Mouse (Mus musculus) neutrophil, adult 5-6 weeks (primary cell): ENCODE results near the gene Bzw1. TPM values are rescaled to one million over a fixed set of nuclear protein-coding genes. Genes with fewer than 3 reads are reported as not detected.

Source experiments
- ATAC-seq: fragments of 151-379, 151-347 bp; 2 replicates; pipeline ENCODE4 v1.8.0; 2017; ENCODE audit warnings: mild to moderate bottlenecking, moderate TSS enrichment; ENCODE audit not compliant: insufficient number of reproducible peaks, poor library complexity, low FRiP score, severe bottlenecking; ENCODE audit errors: extremely low read depth
- total RNA-seq: library from RNA; stranded (forward); fragments of 200-1000 nt; gene quantifications from 2 replicates; pipeline ENCODE4 v1.2.3, GENCODE M21; 2017

Bzw1 gene
- total RNA-seq, 1 experiment from 2014 or later, result 104 TPM

DNA sequence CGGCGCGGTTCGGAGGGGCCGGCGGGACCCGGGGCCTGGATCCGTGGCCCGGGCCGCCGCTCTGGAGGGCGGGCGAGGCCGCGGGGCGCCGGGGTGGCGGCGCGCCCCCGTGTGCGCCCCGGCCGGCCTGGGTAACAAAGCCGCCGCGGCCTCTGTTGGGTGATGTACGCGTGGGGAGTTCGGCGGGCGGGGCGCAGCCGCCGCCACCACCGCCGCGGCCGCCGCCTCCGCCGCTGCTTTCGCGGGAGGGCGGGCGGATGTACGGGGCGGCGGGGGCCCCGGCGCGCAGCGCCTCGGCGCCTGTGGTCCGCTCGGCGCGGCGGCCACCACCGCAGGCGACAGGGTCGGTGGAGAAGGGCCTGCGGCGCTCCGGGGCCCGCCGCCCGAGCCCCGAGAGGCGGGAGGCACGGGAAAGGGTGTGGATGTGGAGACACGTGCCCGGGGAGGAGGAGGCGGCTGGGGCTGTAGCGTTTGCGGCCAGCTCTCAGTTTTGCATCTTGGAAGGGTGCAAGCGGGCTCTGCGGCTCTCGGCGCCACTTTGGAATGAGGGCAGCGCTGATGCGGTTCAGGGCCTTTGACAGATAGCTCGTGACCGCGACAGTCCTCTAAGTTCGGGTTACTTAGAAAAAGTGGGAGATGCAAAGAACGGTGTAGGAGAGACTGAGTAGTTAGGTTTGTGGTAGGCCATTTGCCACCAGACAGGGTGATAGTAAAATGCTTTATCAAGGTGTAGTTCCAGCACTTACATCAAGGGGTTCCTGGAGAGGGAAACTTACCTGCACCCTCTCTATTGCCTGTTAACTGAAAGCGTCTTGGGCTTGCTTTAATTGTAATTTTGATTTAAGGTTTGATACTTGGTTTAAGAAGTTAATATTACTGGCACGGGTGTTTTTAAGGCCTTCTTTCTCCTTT is 842 bp downstream of the Bzw1 start:
- peak; percentile 37; the same call in 1 of the 2 replicates for ATAC-seq

- ATAC-seq, result no peak
Measured at GRCm38 (mm10) chr1:58395341-58395740, 2.6 kb downstream of the Bzw1 start.

DNA sequence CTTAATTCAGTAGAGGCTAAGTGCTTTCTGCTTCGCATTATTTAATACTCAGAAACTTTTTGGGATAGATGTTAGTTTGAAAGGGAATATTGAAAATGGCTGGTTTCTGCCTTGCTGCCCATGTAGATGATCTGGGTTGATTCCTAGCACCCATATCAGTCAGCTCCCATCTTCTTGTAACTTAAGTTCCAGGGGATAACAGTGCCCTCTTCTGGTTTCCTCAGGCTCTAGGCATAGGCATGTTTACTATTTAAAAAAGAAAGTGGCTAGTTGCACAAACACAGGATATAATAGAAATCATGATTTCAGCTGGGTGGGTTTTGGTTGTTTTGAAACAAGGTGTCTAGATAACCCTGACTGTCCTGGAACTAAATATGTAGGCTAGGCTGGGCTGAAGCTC is 3.5 kb downstream of the Bzw1 start:
- no peak for ATAC-seq

- no peak for ATAC-seq
Measured at GRCm38 (mm10) chr1:58397731-58398130, 5.0 kb downstream of the Bzw1 start.

DNA sequence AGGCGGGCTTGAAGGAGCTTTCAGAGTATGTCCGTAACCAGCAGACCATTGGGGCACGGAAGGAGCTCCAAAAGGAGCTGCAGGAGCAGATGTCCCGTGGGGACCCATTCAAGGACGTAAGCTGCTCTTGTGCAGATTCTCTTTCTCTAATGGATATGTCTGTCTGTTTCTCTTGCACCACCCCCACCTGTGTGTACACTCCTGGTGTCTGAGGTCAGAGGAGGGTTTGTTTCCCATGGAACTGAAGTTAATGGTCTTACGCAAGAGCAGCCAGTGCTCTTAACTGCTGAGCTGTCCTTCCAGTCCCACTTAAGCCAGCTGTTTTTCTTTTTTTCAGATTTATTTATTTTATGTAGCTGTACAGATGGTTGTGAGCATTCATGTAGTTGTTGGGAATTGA is 8.7 kb downstream of the Bzw1 start:
- no peak for ATAC-seq

DNA sequence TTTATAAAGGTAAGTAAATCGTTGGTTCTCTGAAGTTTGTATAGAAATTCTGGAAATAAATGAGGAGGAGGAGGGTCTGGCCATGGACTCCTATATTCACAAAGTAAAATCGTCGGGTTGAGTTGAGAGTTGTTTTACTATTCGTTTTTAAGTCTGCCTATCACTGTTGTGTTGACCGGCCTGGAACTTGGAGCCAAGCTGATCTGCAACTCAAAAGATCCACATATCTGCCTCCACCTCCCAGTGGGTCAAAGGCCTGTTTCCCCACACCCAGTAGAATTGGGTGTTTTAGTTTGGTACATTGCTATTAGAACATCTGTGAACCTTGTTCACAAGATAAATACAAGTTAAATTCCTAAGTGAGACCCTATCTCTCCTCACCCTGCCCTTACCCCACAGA is 11.0 kb downstream of the Bzw1 start:
- no peak for ATAC-seq

DNA sequence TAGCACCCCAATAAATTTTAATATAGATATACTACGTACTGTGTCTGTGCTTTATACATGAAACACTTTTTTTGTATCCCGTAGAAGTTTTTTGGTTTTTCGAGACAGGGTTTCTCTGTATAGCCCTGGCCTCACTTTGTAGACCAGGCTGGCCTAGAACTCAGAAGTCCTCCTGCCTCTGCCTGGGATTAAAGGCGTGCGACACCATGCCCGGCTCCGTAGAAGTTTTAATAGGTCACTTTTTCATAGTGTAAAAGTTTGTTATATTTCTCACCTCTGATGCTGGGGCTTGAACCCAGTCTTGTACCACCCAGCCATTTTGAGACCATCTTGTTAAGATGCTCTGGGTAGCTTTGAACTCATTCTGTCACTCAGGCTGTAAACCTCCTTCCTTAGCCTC is 14.6 kb downstream of the Bzw1 start:
- no peak for ATAC-seq

DNA sequence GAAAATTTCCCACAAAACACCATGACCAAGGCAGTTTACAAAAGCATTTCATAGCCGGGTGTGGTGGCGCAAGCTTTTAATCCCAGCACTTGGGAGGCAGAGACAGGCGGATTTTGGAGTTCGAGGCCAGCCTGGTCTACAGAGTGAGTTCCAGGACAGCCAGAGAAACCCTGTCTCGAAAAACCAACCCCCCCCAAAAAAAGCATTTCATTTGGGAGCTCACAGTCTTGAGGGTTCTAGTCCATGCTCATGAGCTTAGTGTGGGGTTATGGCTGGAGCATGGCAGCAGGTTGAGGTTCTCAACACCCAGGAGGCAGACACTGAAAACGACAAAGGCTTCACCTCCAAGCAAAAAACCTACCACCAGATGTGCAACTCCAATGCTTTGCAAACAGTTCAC is 15.4 kb downstream of the Bzw1 start:
- ATAC-seq, result no peak

DNA sequence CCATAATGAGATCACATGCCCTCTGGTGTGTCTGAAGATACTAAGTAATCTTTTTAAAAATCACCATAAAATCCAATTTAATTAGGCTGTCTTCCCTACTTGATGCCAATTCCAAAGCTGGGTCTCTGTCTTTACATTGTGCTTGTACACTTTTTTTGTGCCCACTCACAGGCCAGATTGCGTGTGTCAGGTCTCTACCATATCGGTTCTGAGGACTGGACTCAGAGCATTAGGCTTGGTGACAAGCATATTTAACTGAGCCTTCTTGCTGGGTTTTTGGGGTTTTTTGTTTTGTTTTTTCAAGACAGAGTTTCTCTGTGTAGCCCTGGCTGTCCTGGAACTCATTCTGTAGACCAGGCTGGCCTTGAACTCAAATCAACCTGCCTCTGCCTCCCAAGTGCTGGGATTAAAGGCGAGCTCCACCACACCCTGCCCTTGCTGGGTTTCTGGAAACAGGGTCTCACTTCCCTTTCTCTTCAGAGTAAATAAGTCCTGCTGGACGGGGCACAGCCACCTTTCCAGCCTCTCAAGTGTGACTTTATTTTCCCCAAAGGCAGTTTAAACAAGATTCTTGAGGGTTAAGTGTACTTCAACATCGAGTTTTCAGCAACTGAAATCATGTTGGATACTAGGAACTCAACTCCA is 17.0 kb downstream of the Bzw1 start:
- ATAC-seq, result no peak

DNA sequence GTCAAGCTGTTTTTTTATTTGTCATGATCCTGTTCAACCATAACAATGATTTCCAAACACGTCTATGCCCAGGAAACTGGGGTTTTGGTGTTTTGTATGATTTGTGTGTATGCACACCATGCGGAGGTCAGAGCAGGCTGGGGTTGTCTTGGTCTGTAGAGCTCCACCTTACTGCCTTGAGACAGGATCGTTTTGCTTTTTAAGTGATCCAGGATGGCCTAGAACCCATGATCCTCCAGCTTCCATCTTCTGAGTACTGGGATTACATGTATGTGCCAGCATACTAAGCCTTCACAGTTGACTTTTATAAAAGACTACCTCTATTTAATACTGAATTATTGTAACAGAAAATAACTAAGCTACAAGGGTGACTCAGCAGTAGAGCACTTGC is 17.5 kb downstream of the Bzw1 start:
- no peak for ATAC-seq

GRCm38 (mm10) chr1:58410776-58411175 is 18.1 kb downstream of the Bzw1 start:
- no peak for ATAC-seq

- ATAC-seq, result no peak
Measured at GRCm38 (mm10) chr1:58415442-58415841, 22.7 kb downstream of the Bzw1 start.

DNA sequence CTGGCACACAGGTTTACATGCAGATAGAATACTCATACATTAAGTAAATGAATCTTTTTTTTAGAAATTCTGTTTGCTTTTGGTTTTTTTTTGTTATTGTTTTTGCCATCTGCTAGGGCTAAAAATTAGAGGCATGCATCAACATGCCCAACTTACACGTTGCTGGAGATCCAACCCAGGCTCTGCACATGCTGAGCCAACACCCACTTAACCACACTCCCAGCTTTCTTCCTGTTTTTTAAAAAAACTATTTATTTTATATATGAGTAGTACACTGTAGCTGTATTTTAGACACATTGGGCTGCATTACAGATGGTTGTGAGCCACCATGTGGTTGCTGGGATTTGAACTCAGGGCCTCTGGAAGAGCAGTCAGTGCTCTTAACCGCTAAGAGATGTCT is 23.4 kb downstream of the Bzw1 start:
- ATAC-seq, result no peak

GRCm38 (mm10) chr1:58420032-58420431 is 27.3 kb downstream of the Bzw1 start:
- ATAC-seq, result no peak

- no peak for ATAC-seq
Measured at GRCm38 (mm10) chr1:58420961-58421360, 28.3 kb downstream of the Bzw1 start.

GRCm38 (mm10) chr1:58422879-58423278 is 30.2 kb downstream of the Bzw1 start:
- ATAC-seq, result peak; percentile 73

- ATAC-seq, result peak; percentile 86
Measured at GRCm38 (mm10) chr1:58423371-58424248, 30.9 kb downstream of the Bzw1 start, which contains the start of gene Clk1. Gene Clk1, minus strand, starts transcription at chr1:58424066.

- no peak for ATAC-seq
Measured at GRCm38 (mm10) chr1:58424551-58424950, 31.9 kb downstream of the Bzw1 start.

DNA sequence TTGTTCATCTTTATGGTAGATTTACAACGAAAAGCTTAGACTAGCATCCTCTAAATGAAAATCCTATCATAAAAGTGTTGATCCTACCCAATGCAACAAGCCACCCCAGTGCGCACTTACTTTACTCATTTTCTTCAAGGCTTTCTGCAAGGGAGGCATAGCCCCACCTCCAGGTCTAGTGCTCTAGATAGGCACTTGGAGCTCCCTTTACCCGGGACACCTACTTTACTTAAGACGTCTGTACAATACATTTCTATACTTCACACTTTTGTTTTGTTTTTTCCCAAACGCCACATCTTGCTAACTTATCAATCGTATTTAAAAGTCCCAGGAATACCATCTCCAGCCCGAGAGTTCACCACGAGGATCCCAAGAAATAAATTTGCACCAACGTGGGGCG is 52.0 kb downstream of the Bzw1 start:
- ATAC-seq, result no peak
